Comparison of ENCODE assay signal across 12 mouse cellular contexts in the genomic region with DNA sequence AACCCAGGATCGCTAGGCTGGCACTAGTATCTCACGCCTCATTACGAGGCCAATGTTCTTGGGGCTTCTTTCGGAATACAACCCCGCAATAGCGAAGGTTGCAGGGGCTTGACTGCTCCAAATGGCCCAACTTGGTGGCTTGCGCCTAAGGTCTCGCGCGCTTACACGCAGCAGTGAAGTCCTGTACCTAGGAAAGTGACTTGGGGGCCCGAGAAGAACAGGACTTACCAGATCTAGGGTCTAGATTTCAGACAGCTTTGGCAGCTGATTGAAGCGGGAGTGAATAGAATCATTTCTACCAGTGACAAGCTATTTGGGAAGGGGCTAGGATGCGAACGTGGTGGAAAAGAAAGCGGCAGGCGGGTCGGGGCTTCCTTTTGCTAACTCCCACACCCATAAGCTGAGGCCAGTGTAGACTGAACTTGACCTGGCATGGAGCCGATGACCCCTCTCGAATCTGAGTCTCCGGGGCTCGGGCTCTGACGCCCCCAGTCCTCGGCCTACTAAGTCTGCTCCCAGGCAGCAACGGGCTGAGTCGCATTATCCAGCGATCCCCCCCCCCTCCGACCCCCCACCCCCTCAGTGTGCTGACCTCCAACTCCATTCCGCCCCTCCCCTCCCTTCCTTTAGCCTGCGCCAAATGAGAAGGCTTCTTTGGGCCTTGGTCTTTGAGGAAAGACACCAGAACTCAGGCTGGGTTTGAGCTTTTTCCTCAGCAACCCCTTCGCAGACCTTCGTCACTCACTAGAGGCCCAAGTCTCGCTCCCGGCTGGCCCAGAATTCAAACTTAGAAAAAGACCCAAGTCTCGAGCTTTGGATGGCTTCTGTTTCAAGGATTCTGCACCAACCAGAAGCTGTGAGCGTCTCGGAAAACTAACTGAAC. TPM values are rescaled to one million over a fixed set of nuclear protein-coding genes. Genes with fewer than 3 reads are reported as not detected.
DNase-seq lines count a peak whose midpoint lies in the region; ATAC-seq and TF ChIP-seq lines count a peak whose summit lies in the region.
"Had no signal": no experiment of that assay in that cellular context is flagged by ENCODE, and none has a peak within 500 bp of the region (broad histone marks: within the 10 kb centered on the region; RNA-seq: fewer than 3 reads in every experiment).

No protein-coding gene starts in this region.

- 0 out of 2 replicates have a peak, but pooled peaks cover 4% of the 10 kb centered on the region for H3K4me1 ChIP-seq in embryonic facial prominence, embryonic 14.5 days (ENCODE audit: control insufficient read depth, insufficient read depth, low read length)
- H3K4me1 ChIP-seq in hindbrain, postnatal 0 days (ENCODE audit: insufficient read depth, low read length): no peaks in the 10 kb centered on the region
- peaks cover 7% of the 10 kb centered on the region for H3K4me1 ChIP-seq in olfactory bulb, adult 2 months (ENCODE audit: control insufficient read depth, insufficient read depth, low read length)
- H3K4me1 ChIP-seq in kidney, embryonic 16.5 days (ENCODE audit: insufficient read depth, low read length): peaks cover 2% of the 10 kb centered on the region; the same call in 1 of the 2 replicates

- peak; percentile 84 for DNase-seq in left cerebral cortex, postnatal 4 days
- DNase-seq in left cerebral cortex, postnatal 14 days (ENCODE audit: low spot score in 2 of 2): no peak
- DNase-seq in embryonic facial prominence, embryonic 14.5 days (ENCODE audit: low spot score): no peak
- peak; percentile 69 for DNase-seq in hindbrain, postnatal 0 days (ENCODE audit: low spot score)
- DNase-seq in left cerebral cortex, adult 11 months (ENCODE audit: low spot score): no peak
- DNase-seq in adrenal gland, postnatal 36 days: no peak
- DNase-seq: gastrocnemius, postnatal 36 days; kidney, adult 2 months; lung, postnatal 4 days; thymus, adult 18-20 months had no signal

- intact Hi-C loops in left cerebral cortex, postnatal 4 days (cut with DNase I): no loop called here
- intact Hi-C loops in left cerebral cortex, postnatal 14 days (cut with DNase I): no loop called here

- H3K27me3 ChIP-seq in embryonic facial prominence, embryonic 14.5 days (replicated peaks; ENCODE audit: control insufficient read depth, insufficient read depth, low read length): peaks cover 92% of the 10 kb centered on the region
- no peaks in the 10 kb centered on the region for H3K27me3 ChIP-seq in hindbrain, postnatal 0 days (ENCODE audit: insufficient read depth, low read length)
- peaks cover 89% of the 10 kb centered on the region for H3K27me3 ChIP-seq in kidney, embryonic 16.5 days (ENCODE audit: insufficient read depth, low read length)

- no peaks in the 10 kb centered on the region for H3K36me3 ChIP-seq in embryonic facial prominence, embryonic 14.5 days (ENCODE audit: control insufficient read depth, insufficient read depth, low read length)
- no peaks in the 10 kb centered on the region for H3K36me3 ChIP-seq in hindbrain, postnatal 0 days (ENCODE audit: insufficient read depth, low read length)
- H3K36me3 ChIP-seq in kidney, embryonic 16.5 days (ENCODE audit: insufficient read depth, low read length): no peaks in the 10 kb centered on the region

- no peak for ATAC-seq in embryonic facial prominence, embryonic 14.5 days (ENCODE audit: low read depth)
- peak; percentile 33; the same call in 1 of the 2 replicates for ATAC-seq in hindbrain, postnatal 0 days
- ATAC-seq in kidney, embryonic 16.5 days (ENCODE audit: low FRiP score, low TSS enrichment): no peak

- WGBS in embryonic facial prominence, embryonic 14.5 days: 9% methylated on average over 32 of the region's 37 CpGs
- WGBS in hindbrain, postnatal 0 days: 11% methylated on average over 33 of the region's 37 CpGs
- 37% methylated on average over 37 of the region's 37 CpGs for WGBS in olfactory bulb, adult 2 months
- WGBS in kidney, embryonic 16.5 days: 3% methylated on average over 37 of the region's 37 CpGs

- TF ChIP-seq POLR2A in olfactory bulb, adult 2 months (IDR thresholded peaks at IDR 0.05; ENCODE audit: insufficient read depth, low read depth, low read length): no peak

- H3K4me2 ChIP-seq in embryonic facial prominence, embryonic 14.5 days (ENCODE audit: low read depth, low read length): peak overlapping the region; percentile 7; the same call in 1 of the 2 replicates
- H3K4me2 ChIP-seq in hindbrain, postnatal 0 days (ENCODE audit: low read depth, low read length): peak overlapping the region; percentile 55
- H3K4me2 ChIP-seq in kidney, embryonic 16.5 days (replicated peaks; ENCODE audit: low read depth, low read length): no peak overlapping the region

- no peak overlapping the region for H3K4me3 ChIP-seq in embryonic facial prominence, embryonic 14.5 days (ENCODE audit: low read depth, low read length)
- H3K4me3 ChIP-seq in hindbrain, postnatal 0 days (ENCODE audit: low read length): peak overlapping the region; percentile 30
- H3K4me3 ChIP-seq in olfactory bulb, adult 2 months (ENCODE audit: insufficient read depth, low read depth, low read length): no peak overlapping the region
- H3K4me3 ChIP-seq in kidney, embryonic 16.5 days (ENCODE audit: low read length): no peak overlapping the region

- no peaks in the 10 kb centered on the region for H3K9me3 ChIP-seq in embryonic facial prominence, embryonic 14.5 days (ENCODE audit: control insufficient read depth, low read length)
- H3K9me3 ChIP-seq in hindbrain, postnatal 0 days (ENCODE audit: low read length): no peaks in the 10 kb centered on the region
- H3K9me3 ChIP-seq in kidney, embryonic 16.5 days (ENCODE audit: low read length): no peaks in the 10 kb centered on the region

- no peak overlapping the region for H3K9ac ChIP-seq in embryonic facial prominence, embryonic 14.5 days (ENCODE audit: low read depth, low read length)
- H3K9ac ChIP-seq in hindbrain, postnatal 0 days (replicated peaks; ENCODE audit: low read length): peak overlapping the region; percentile 60
- H3K9ac ChIP-seq in kidney, embryonic 16.5 days (replicated peaks; ENCODE audit: low read length): no peak overlapping the region

- TF ChIP-seq CTCF in hindbrain, postnatal 0 days (IDR thresholded peaks at IDR 0.05; ENCODE audit: low read depth): no peak
- TF ChIP-seq CTCF in olfactory bulb, adult 2 months (IDR thresholded peaks at IDR 0.05; ENCODE audit: insufficient read depth, low read depth, low read length): no peak

- no peak overlapping the region for H3K27ac ChIP-seq in embryonic facial prominence, embryonic 14.5 days (replicated peaks; ENCODE audit: low read depth, low read length)
- peak overlapping the region; percentile 87 for H3K27ac ChIP-seq in hindbrain, postnatal 0 days
- H3K27ac ChIP-seq in olfactory bulb, adult 2 months (ENCODE audit: insufficient read depth, low read depth, low read length): peak overlapping the region; percentile 75; the same call in 1 of the 2 replicates
- no peak overlapping the region for H3K27ac ChIP-seq in kidney, embryonic 16.5 days (ENCODE audit: low read length)

RNA-seq across cellular contexts. Expression of a gene that starts 8.4 kb away (rescaled TPM):
- total RNA-seq in left cerebral cortex, postnatal 4 days (2021): 1 to 10 TPM; 9.4 to 10.0 TPM
- total RNA-seq in left cerebral cortex, postnatal 14 days (2021): 1 to 10 TPM; 4.1 to 5.2 TPM
- polyA plus RNA-seq in embryonic facial prominence, embryonic 14.5 days (2014; fragmentation: Nextera tagmentation; extraction: Ambion mirVana): 7.6 and 9.7 TPM in 2 replicates
- 107 and 144 TPM in 2 replicates for total RNA-seq in hindbrain, postnatal 0 days (2014; rRNA removed)
- 51.0 and 58.2 TPM in 2 replicates for polyA plus RNA-seq in hindbrain, postnatal 0 days (2015; fragmentation: Nextera tagmentation; extraction: Ambion mirVana)
- polyA plus RNA-seq in olfactory bulb, adult 2 months (2012; ENCODE audit: insufficient read depth, insufficient read length, low replicate concordance, missing spikeins): not detected in 2 replicates
- polyA plus RNA-seq in kidney, embryonic 16.5 days (2015; fragmentation: Nextera tagmentation; extraction: Ambion mirVana): not detected in 2 replicates
- total RNA-seq in adrenal gland, postnatal 36 days (2021): not detected
- polyA plus RNA-seq: kidney, adult 2 months had no signal

RNA-seq across cellular contexts. Expression of a gene that starts 11.8 kb away (rescaled TPM):
- total RNA-seq in left cerebral cortex, postnatal 4 days (2021): 10 to 100 TPM; 21.4 to 28.8 TPM
- 10 to 100 TPM; 12.4 to 13.8 TPM for total RNA-seq in left cerebral cortex, postnatal 14 days (2021)
- 2.7 and 2.8 TPM in 2 replicates for polyA plus RNA-seq in embryonic facial prominence, embryonic 14.5 days (2014; fragmentation: Nextera tagmentation; extraction: Ambion mirVana)
- total RNA-seq in hindbrain, postnatal 0 days (2014; rRNA removed): 281 and 342 TPM in 2 replicates
- polyA plus RNA-seq in hindbrain, postnatal 0 days (2015; fragmentation: Nextera tagmentation; extraction: Ambion mirVana): 19.7 and 21.5 TPM in 2 replicates
- polyA plus RNA-seq in olfactory bulb, adult 2 months (2012; ENCODE audit: insufficient read depth, insufficient read length, low replicate concordance, missing spikeins): not detected in 2 replicates
- not detected in 2 replicates for polyA plus RNA-seq in kidney, embryonic 16.5 days (2015; fragmentation: Nextera tagmentation; extraction: Ambion mirVana)
- total RNA-seq in adrenal gland, postnatal 36 days (2021): not detected
- polyA plus RNA-seq: kidney, adult 2 months had no signal

Comparison
In these comparisons a context has a peak if more than half of its experiments do, and no peak if none do; other contexts are left out.
1. DNase-seq: peak in left cerebral cortex, postnatal 4 days (single experiment) and hindbrain, postnatal 0 days (single experiment); none in left cerebral cortex, postnatal 14 days (0 of 2), embryonic facial prominence, embryonic 14.5 days (single experiment), left cerebral cortex, adult 11 months (single experiment) and adrenal gland, postnatal 36 days (0 of 2).
2. H3K27ac ChIP-seq: peak in hindbrain, postnatal 0 days (single experiment) and olfactory bulb, adult 2 months (single experiment); none in embryonic facial prominence, embryonic 14.5 days (single experiment) and kidney, embryonic 16.5 days (single experiment).
3. RNA of a gene that starts 11.8 kb away (total RNA-seq): 281 to 342 TPM in hindbrain, postnatal 0 days, 21.4 to 28.8 TPM in left cerebral cortex, postnatal 4 days and 12.4 to 13.8 TPM in left cerebral cortex, postnatal 14 days; not detected in adrenal gland, postnatal 36 days; every median in the first group is over 10 times any median in the second.